Mouse (Mus musculus) cerebellum, adult 2 months (tissue): Measurements from ENCODE around the gene Ptx4. TPM values are rescaled to one million over a fixed set of nuclear protein-coding genes. Genes with fewer than 3 reads are reported as not detected.
"Not testable (repeated sequence)": the region's sequence is repeated elsewhere in the genome, so short reads cannot be mapped to it uniquely, and the experiment has no call there.

Source experiments
- DNase-seq, 2 experiments: peaks; one replicate each; pipeline ENCODE4 v3.0.0; 2021
- H3K27ac ChIP-seq: fragments of 200-500 bp; 2 replicates; pipeline ENCODE4 v1.5.1; 2012; ENCODE audit warnings: low read length, control low read depth, inconsistent platforms; ENCODE audit not compliant: insufficient read depth
- H3K27me3 ChIP-seq: fragments of 200-500 bp; 2 replicates; pipeline ENCODE4 v1.6.1; 2012; ENCODE audit warnings: inconsistent platforms, mild to moderate bottlenecking, low read length, moderate library complexity; ENCODE audit not compliant: control insufficient read depth, insufficient read depth
- H3K4me1 ChIP-seq: fragments of 200-500 bp; 2 replicates; pipeline ENCODE4 v1.6.1; 2011; ENCODE audit warnings: low read length; ENCODE audit not compliant: control insufficient read depth, insufficient read depth
- H3K4me3 ChIP-seq: fragments of 200-500 bp; replicated peaks from 2 replicates; pipeline ENCODE3; 2011; ENCODE audit warnings: mild to moderate bottlenecking, low read depth, low read length, control low read depth; ENCODE audit not compliant: insufficient read depth
- CTCF ChIP-seq: fragments of 200-500 bp; IDR thresholded peaks from 2 replicates; pipeline ENCODE4 v1.5.1; 2011; ENCODE audit warnings: low read depth, mild to moderate bottlenecking, control low read depth, low read length, moderate library complexity, borderline replicate concordance; ENCODE audit not compliant: insufficient read depth
- POLR2A ChIP-seq: fragments of 200-500 bp; IDR thresholded peaks from 2 replicates; pipeline ENCODE4 v1.6.1; 2011; ENCODE audit warnings: low read length, control low read depth, borderline replicate concordance; ENCODE audit not compliant: insufficient read depth
- WGBS: fragments of 180-500 bp; shearing (Covaris S2); methylation state at CpG from one replicate; pipeline ENCODE4 v1.1.7; 2018; 5-methylcytosine and 5-hydroxymethylcytosine counted together
- polyA plus RNA-seq: library from polyadenylated mRNA; depleted of rRNA; stranded (reverse); fragments of >200 nt; gene quantifications from 2 replicates; pipeline ENCODE4 v1.2.3, GENCODE M21; 2012

Gene Ptx4
- polyA plus RNA-seq, 1 experiment: not detected

DNA sequence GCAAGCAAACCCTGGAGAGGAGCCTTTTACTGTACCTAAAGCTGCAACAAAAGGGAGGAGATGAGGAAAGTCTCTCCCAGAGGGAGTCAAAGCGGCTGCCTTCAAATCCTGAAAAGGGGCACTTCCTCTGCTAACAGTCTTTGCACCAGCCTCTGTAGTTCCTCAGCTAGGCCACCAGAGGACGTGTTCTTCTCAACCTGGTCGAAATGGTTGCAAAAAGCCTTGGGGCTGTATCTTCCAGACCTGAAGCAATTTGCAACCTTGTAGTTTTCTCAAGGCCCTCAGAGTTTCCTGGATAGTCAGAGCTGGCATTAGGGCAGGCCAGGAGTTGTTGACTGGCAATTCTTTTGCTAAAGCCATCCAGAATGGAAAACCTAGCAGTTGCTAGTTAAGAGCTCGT is 3.3 kb upstream of the Ptx4 start:
- WGBS: 33% methylated on average over 4 of the region's 4 CpGs
- Histone ChIP-seq H3K4me3 (no peak overlapping the region), H3K27ac (no peak overlapping the region), H3K4me1 (peaks cover 8% of the 10 kb centered on the region), H3K27me3 (no peaks in the 10 kb centered on the region)
- no peak for TF ChIP-seq POLR2A
- TF ChIP-seq CTCF: peak; percentile 38; the same call in 1 of the 2 replicates
- DNase-seq: no peak

DNA sequence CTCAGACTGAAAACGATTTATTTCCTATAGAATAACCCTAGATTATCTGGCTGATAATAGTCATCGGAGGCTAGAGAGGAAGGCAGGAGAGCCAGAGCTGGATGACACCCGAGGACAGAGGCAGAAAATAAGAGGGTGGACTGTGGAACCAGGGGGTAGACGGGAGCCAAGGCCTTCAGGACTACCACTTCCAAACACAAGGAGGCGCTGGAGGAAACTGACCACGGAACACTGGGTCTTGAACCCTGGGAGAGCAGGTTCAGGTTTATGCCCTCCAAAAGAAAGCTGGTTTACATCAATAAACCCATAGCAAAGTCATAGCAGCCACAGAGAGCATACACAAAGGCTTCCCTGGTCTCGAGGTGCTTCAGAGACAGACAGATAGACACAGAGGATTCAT is 3.4 kb downstream of the Ptx4 start:
- no peak overlapping the region for H3K4me3 ChIP-seq
- 31% methylated on average over 7 of the region's 7 CpGs for WGBS
- DNase-seq: no peak
- no peak overlapping the region for H3K27ac ChIP-seq
- TF ChIP-seq POLR2A: no peak
- peak; percentile 41; the same call in 1 of the 2 replicates for TF ChIP-seq CTCF
- H3K27me3 ChIP-seq: no peaks in the 10 kb centered on the region
- H3K4me1 ChIP-seq: no peaks in the 10 kb centered on the region

DNA sequence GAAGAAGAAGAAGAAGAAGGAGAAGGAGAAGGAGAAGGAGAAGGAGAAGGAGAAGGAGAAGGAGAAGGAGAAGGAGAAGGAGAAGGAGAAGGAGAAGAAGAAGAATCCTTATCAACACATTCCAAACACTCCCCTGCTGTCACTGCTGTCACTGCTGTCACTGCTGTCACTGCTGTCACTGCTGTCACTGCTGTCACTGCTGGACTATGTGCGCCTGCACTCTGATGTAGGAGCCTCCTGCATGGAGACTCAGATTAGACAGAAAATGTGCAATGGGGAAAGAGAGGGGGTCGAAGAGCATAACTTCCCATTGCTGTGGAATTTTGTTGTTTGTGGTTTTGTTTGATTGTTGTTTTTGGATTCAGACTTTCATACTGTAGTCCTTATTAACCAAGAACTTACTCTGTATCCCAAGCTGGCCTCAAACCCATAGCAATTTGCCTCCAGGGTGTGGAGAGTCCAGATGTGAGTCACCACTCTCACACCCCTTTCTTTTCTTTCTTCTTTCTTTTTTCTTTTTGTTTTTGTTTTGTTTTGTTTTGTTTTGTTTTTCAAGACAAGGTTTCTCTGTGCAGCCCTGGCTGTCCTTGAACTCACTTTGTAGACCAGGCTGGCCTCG is 5.0 kb downstream of the Ptx4 start:
- DNase-seq, H3K27ac ChIP-seq, H3K4me3 ChIP-seq, H3K4me1 ChIP-seq, H3K27me3 ChIP-seq: not testable (repeated sequence)
- WGBS: 65% methylated on average over 3 of the region's 3 CpGs

DNA sequence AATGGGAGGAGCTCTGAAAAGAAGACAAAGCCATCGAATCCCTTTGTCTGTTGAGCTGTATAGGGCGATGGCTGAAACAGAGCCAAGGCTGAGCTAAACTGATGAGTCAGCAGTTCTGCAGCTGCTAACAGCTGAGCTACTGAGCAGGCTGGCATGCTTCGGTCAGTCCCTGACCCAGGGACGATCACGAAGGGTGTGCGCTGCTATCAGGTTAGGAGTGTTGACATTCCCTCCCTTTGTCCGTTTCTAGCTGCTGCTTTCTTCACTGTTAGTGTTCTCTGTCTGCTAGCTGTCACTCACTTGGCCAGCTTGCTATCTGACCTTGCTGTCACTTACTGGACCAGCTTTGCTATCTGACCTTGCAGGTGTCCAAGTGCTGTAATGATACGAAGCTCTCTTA is 6.5 kb downstream of the Ptx4 start:
- H3K4me3 ChIP-seq: no peak overlapping the region
- no peaks in the 10 kb centered on the region for H3K27me3 ChIP-seq
- DNase-seq: no peak
- 44% methylated on average over 8 of the region's 8 CpGs for WGBS
- no peak overlapping the region for H3K27ac ChIP-seq
- no peaks in the 10 kb centered on the region for H3K4me1 ChIP-seq
- no peak for TF ChIP-seq POLR2A

DNA sequence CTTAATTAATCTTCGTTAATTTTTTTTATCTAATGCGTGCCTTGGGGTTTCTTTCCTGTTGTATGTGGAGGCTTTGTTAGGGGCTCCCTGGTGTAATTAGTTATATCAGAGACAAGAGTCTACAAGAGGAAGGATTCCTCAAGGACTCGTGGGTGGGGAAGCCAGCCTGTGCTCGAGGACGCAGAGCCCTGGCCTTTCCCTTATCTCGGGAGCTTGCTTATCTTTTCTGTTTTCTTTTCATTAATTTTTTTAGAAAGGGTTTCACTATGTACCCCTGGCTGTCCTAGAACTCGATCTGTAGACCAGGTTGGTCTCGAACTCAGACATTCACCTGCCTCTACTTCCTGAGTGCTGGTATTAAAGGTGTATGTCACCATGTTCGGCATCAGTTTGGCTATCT is 7.1 kb downstream of the Ptx4 start:
- Histone ChIP-seq H3K4me1 (no peaks in the 10 kb centered on the region), H3K4me3 (no peak overlapping the region), H3K27ac (no peak overlapping the region), H3K27me3 (no peaks in the 10 kb centered on the region)
- no peak for DNase-seq
- 76% methylated on average over 9 of the region's 9 CpGs for WGBS
- TF ChIP-seq POLR2A: no peak
- no peak for TF ChIP-seq CTCF

DNA sequence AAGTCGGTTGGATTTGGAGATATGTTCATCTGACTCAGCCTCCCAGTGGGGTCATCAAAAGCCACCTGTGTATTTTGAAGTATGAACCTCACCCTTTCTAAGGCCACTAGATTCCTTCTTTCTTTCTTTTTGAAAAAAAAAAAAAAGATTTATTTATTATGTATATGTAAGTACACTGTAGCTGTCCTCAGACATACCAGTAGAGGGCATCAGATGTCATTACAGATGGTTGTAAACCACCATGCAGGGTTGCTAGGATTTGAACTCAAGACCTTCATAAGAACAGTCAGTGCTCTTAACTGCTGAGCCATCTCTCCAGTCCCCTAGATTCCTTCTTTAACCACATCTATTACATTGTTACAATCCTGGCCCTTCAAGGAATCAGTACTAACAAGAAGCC is 9.5 kb downstream of the Ptx4 start:
- Histone ChIP-seq H3K4me1 (peaks cover 7% of the 10 kb centered on the region), H3K4me3 (no peak overlapping the region), H3K27me3 (no peaks in the 10 kb centered on the region), H3K27ac (no peak overlapping the region)
- DNase-seq: no peak
- 70% methylated on average over 1 of the region's 1 CpGs for WGBS
- TF ChIP-seq POLR2A (no peak), CTCF (no peak)

DNA sequence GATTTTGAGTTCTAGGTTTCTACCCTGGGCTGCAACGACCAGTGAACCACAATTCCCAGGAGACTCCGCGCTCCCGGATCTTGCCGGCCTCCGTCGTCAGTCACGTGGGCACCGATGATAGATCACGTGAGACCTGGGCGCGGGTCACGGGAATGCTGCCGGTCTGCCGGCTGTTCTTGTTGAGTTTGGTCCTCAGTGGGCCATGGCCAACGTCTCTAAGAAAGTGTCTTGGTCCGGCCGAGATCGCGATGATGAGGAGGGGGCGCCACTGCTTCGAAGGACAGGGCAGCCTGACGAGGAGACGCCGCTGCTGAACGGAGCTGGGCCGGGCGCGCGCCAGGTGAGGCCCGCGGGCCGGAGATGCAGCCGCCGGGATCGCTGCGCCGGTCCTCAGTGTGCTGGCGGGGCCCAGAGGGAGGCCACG is 12.7 kb downstream of the Ptx4 start, which contains the start of gene Clcn7:
Clcn7 (plus strand) TSS at position 117 of the 424 bp plus-strand sequence.
- WGBS: under 1% methylated on average over 40 of the region's 40 CpGs
- no peak for TF ChIP-seq CTCF
- TF ChIP-seq POLR2A: peak; percentile 78
- Histone ChIP-seq H3K4me1 (peaks cover 11% of the 10 kb centered on the region), H3K27ac (peak within 1 kb of the TSS; percentile 9), H3K27me3 (no peaks in the 10 kb centered on the region), H3K4me3 (peak within 1 kb of the TSS; percentile 84)
- peak; percentile 95 to 96 for DNase-seq

DNA sequence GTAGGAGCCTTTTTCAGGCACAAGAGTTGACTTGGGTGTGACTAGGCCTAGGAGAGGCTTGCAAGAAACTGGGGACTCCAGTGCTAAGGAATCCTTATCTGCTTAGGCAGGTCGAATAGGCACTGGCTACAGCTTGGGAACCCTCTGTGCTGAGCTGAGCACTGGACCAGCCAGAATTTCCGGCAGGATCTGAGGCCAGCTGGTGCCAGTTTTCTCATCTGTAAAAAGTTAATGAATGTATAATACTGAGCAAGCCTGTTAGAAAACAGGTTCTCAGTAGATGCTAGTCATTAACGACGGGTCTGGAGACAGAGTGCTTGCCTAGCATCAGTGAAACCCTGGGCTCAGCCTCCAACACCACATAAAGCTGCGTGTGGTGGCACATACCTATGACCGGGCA is 15.1 kb downstream of the Ptx4 start:
- 75% methylated on average over 6 of the region's 6 CpGs for WGBS
- TF ChIP-seq CTCF (no peak), POLR2A (no peak)
- H3K27me3 ChIP-seq: no peaks in the 10 kb centered on the region
- no peak overlapping the region for H3K4me3 ChIP-seq
- H3K27ac ChIP-seq: no peak overlapping the region
- DNase-seq: no peak
- H3K4me1 ChIP-seq: peaks cover 13% of the 10 kb centered on the region
